Mouse (Mus musculus) stomach, embryonic 14.5 days (tissue): ENCODE results near the gene Abtb2. TPM values are rescaled to one million over a fixed set of nuclear protein-coding genes. Genes with fewer than 3 reads are reported as not detected.

ENCODE experiments used
- ATAC-seq: fragments of 200-750 bp; cut with Nextera tagmentation; 2 replicates; pipeline ENCODE4 v1.8.0; 2017; ENCODE audit warnings: low read depth, moderate TSS enrichment; ENCODE audit not compliant: insufficient number of reproducible peaks, insufficient read depth, low FRiP score
- H3K27ac ChIP-seq: fragments of 300-500 bp; sonication (generic); 2 replicates; pipeline ENCODE4 v1.5.1; 2014; ENCODE audit warnings: mild to moderate bottlenecking, low read length, moderate library complexity, mixed read lengths
- H3K27me3 ChIP-seq: fragments of 300-500 bp; sonication (generic); 2 replicates; pipeline ENCODE4 v1.6.1; 2014; ENCODE audit warnings: low read length, control low read depth, mixed read lengths; ENCODE audit not compliant: control insufficient read depth, insufficient read depth
- H3K36me3 ChIP-seq: fragments of 300-500 bp; sonication (generic); 2 replicates; pipeline ENCODE4 v1.6.1; 2014; ENCODE audit warnings: mild to moderate bottlenecking, control low read depth, low read length, moderate library complexity, mixed read lengths; ENCODE audit not compliant: control insufficient read depth, insufficient read depth
- H3K4me1 ChIP-seq: fragments of 300-500 bp; sonication (generic); 2 replicates; pipeline ENCODE4 v1.6.1; 2014; ENCODE audit warnings: low read length, control low read depth, mixed read lengths; ENCODE audit not compliant: control insufficient read depth, insufficient read depth
- H3K4me2 ChIP-seq: fragments of 300-500 bp; sonication (generic); replicated peaks from 2 replicates; pipeline ENCODE4 v1.6.1; 2014; ENCODE audit warnings: low read depth, low read length, control low read depth
- H3K4me3 ChIP-seq: fragments of 300-500 bp; sonication (generic); 2 replicates; pipeline ENCODE4 v1.5.1; 2014; ENCODE audit warnings: low read depth, low read length, control low read depth
- H3K9ac ChIP-seq: fragments of 300-500 bp; sonication (generic); replicated peaks from 2 replicates; pipeline ENCODE4 v1.6.1; 2014; ENCODE audit warnings: low read depth, mild to moderate bottlenecking, control low read depth, low read length, moderate library complexity, mixed read lengths
- H3K9me3 ChIP-seq: fragments of 300-500 bp; sonication (generic); 2 replicates; pipeline ENCODE4 v1.6.1; 2016; ENCODE audit warnings: low read depth, low read length, control low read depth; ENCODE audit not compliant: control insufficient read depth
- WGBS: fragments of 180-500 bp; shearing (Covaris S2); extraction: QIAGEN DNeasy Blood & Tissue Kit; methylation state at CpG from one replicate; pipeline ENCODE4 v1.1.7; 2014; 5-methylcytosine and 5-hydroxymethylcytosine counted together
- polyA plus RNA-seq: library from polyadenylated mRNA; unstranded; fragments of >200 nt; fragmentation: Nextera tagmentation; extraction: Ambion mirVana; gene quantifications from 2 replicates; pipeline ENCODE4 v1.2.1, GENCODE M21; 2014

Abtb2 gene
- polyA plus RNA-seq, 1 experiment from 2014 or later: 4.4 TPM

- Histone ChIP-seq H3K9ac (no peak overlapping the region), H3K27ac (no peak overlapping the region), H3K27me3 (no peaks in the 10 kb centered on the region), H3K36me3 (no peaks in the 10 kb centered on the region), H3K4me1 (peaks cover 22% of the 10 kb centered on the region), H3K9me3 (no peaks in the 10 kb centered on the region), H3K4me3 (peak overlapping the region; percentile 58; the same call in 1 of the 2 replicates), H3K4me2 (peak overlapping the region; percentile 97)
- 14% methylated on average over 8 of the region's 8 CpGs for WGBS
- ATAC-seq: no peak
Measured at GRCm38 (mm10) chr2:103564427-103565023, 1.6 kb upstream of the Abtb2 start.

- H3K4me1 ChIP-seq: peaks cover 22% of the 10 kb centered on the region
- H3K9ac ChIP-seq: no peak overlapping the region
- no peaks in the 10 kb centered on the region for H3K27me3 ChIP-seq
- WGBS: 1% methylated on average over 22 of the region's 22 CpGs
- no peaks in the 10 kb centered on the region for H3K36me3 ChIP-seq
- H3K27ac ChIP-seq: peak overlapping the region; percentile 28; the same call in 1 of the 2 replicates
- peak overlapping the region; percentile 58 for H3K4me3 ChIP-seq
- H3K4me2 ChIP-seq: peak overlapping the region; percentile 97
- peak; percentile 46; the same call in 1 of the 2 replicates for ATAC-seq
- no peaks in the 10 kb centered on the region for H3K9me3 ChIP-seq
Measured at GRCm38 (mm10) chr2:103565171-103565591, 929 bp upstream of the Abtb2 start.

GRCm38 (mm10) chr2:103566423-103566712 is 258 bp downstream of the Abtb2 start:
- Histone ChIP-seq H3K9me3 (no peaks in the 10 kb centered on the region), H3K27ac (peak overlapping the region; percentile 82), H3K4me3 (peak overlapping the region; percentile 58), H3K9ac (peak overlapping the region; percentile 55), H3K36me3 (no peaks in the 10 kb centered on the region), H3K27me3 (no peaks in the 10 kb centered on the region), H3K4me1 (peaks cover 22% of the 10 kb centered on the region), H3K4me2 (peak overlapping the region; percentile 97)
- ATAC-seq: peak; percentile 30
- WGBS: under 1% methylated on average over 39 of the region's 40 CpGs

- WGBS: 1% methylated on average over 79 of the region's 79 CpGs
- H3K4me1 ChIP-seq: peaks cover 22% of the 10 kb centered on the region
- H3K27me3 ChIP-seq: no peaks in the 10 kb centered on the region
- peak; percentile 40 for ATAC-seq
- peak overlapping the region; percentile 82 for H3K27ac ChIP-seq
- peak overlapping the region; percentile 55 for H3K9ac ChIP-seq
- peak overlapping the region; percentile 97 for H3K4me2 ChIP-seq
- peak overlapping the region; percentile 58 for H3K4me3 ChIP-seq
- no peaks in the 10 kb centered on the region for H3K9me3 ChIP-seq
- H3K36me3 ChIP-seq: no peaks in the 10 kb centered on the region
Measured at GRCm38 (mm10) chr2:103566713-103567521, 807 bp downstream of the Abtb2 start.

GRCm38 (mm10) chr2:103568161-103568560 is 2.1 kb downstream of the Abtb2 start:
- H3K36me3 ChIP-seq: no peaks in the 10 kb centered on the region
- no peaks in the 10 kb centered on the region for H3K27me3 ChIP-seq
- peaks cover 22% of the 10 kb centered on the region for H3K4me1 ChIP-seq
- H3K27ac ChIP-seq: no peak overlapping the region
- H3K4me2 ChIP-seq: peak overlapping the region; percentile 97
- ATAC-seq: no peak
- no peaks in the 10 kb centered on the region for H3K9me3 ChIP-seq
- H3K9ac ChIP-seq: no peak overlapping the region
- H3K4me3 ChIP-seq: peak overlapping the region; percentile 58
- 12% methylated on average over 7 of the region's 7 CpGs for WGBS

DNA sequence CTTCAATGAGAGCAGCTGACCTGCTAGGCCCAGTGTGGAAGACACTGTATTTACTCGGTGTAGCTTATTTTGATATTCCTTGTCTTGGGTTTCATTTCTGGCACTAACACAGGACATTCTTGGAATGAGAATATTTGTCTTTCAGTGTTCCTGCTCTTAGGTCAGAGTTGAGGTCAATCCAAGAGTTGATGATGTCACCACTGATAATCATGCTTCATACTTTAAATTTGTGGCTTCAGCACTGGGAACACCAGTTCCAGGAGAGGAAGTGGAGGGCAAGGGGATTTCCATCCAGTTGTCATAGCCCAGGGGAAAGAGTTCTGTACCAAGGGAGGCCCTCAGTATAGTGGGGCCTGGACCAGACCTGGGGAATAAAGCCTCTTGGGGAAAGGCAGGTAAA is 3.6 kb downstream of the Abtb2 start:
- Histone ChIP-seq H3K4me1 (peaks cover 22% of the 10 kb centered on the region), H3K27ac (no peak overlapping the region), H3K4me2 (no peak overlapping the region), H3K4me3 (no peak overlapping the region), H3K36me3 (no peaks in the 10 kb centered on the region), H3K9ac (no peak overlapping the region), H3K27me3 (no peaks in the 10 kb centered on the region), H3K9me3 (no peaks in the 10 kb centered on the region)
- ATAC-seq: no peak
- WGBS: 30% methylated on average over 1 of the region's 1 CpGs

DNA sequence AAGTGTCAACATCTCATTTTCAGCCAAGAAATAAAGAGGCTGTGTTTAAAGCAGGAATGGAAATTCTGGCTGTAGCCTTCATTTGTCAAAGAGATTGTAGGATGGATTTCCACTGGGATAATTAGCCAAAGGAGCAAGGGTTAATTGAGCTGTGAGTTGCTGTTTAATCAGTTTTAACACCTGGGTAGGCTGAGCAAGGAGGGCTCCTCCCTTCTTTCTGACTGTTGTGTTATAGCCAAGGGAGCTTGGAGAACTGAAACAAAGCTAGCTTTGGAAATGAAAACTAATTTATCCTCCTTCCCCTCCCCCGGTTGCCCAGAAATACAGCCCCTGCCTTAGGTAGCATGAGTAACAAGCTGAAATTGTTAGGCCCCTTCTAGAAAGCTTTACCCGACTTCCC is 6.2 kb downstream of the Abtb2 start:
- no peaks in the 10 kb centered on the region for H3K9me3 ChIP-seq
- no peak overlapping the region for H3K9ac ChIP-seq
- no peak overlapping the region for H3K4me2 ChIP-seq
- no peak for ATAC-seq
- H3K27ac ChIP-seq: no peak overlapping the region
- H3K4me1 ChIP-seq: peaks cover 23% of the 10 kb centered on the region
- H3K36me3 ChIP-seq: no peaks in the 10 kb centered on the region
- H3K4me3 ChIP-seq: no peak overlapping the region
- WGBS: 72% methylated on average over 2 of the region's 2 CpGs
- no peaks in the 10 kb centered on the region for H3K27me3 ChIP-seq

GRCm38 (mm10) chr2:103576371-103576770 is 10.3 kb downstream of the Abtb2 start:
- Histone ChIP-seq H3K36me3 (no peaks in the 10 kb centered on the region), H3K4me2 (no peak overlapping the region), H3K4me3 (no peak overlapping the region), H3K9ac (no peak overlapping the region), H3K27me3 (no peaks in the 10 kb centered on the region), H3K9me3 (no peaks in the 10 kb centered on the region), H3K4me1 (peaks cover 31% of the 10 kb centered on the region), H3K27ac (no peak overlapping the region)
- 69% methylated on average over 3 of the region's 3 CpGs for WGBS
- ATAC-seq: no peak
